ENCODE assay signal across 9 mouse cellular contexts in genomic region chr17:5997380-5998234, GRCm38 (mm10). TPM values are rescaled to one million over a fixed set of nuclear protein-coding genes. Genes with fewer than 3 reads are reported as not detected.
DNase-seq lines count a peak whose midpoint lies in the region; ATAC-seq and TF ChIP-seq lines count a peak whose summit lies in the region.
"Had no signal": no experiment of that assay in that cellular context is flagged by ENCODE, and none has a peak within 500 bp of the region (broad histone marks: within the 10 kb centered on the region; RNA-seq: fewer than 3 reads in every experiment).

No protein-coding gene starts in this region.

- H3K9me3 ChIP-seq in kidney, postnatal 0 days (replicated peaks; ENCODE audit: low read length) = no peaks in the 10 kb centered on the region
- no peaks in the 10 kb centered on the region for H3K9me3 ChIP-seq in midbrain, embryonic 14.5 days (ENCODE audit: control insufficient read depth, low read length)
- H3K9me3 ChIP-seq: limb, embryonic 10.5 days had no signal

- H3K9ac ChIP-seq in kidney, postnatal 0 days (ENCODE audit: low read depth, low read length) = no peak overlapping the region
- no peak overlapping the region for H3K9ac ChIP-seq in midbrain, embryonic 14.5 days (replicated peaks; ENCODE audit: low read length)

- 0 out of 2 replicates have a peak, but pooled peaks have one; percentile 19 for ATAC-seq in kidney, postnatal 0 days (replicated peaks; ENCODE audit: low FRiP score, low read depth)
- ATAC-seq in midbrain, embryonic 14.5 days (ENCODE audit: low FRiP score, low TSS enrichment) = no peak

- H3K27ac ChIP-seq in kidney, postnatal 0 days = no peak overlapping the region
- no peak overlapping the region for H3K27ac ChIP-seq in midbrain, embryonic 14.5 days (replicated peaks; ENCODE audit: low read depth, low read length)
- H3K27ac ChIP-seq: limb, embryonic 10.5 days had no signal

- DNase-seq in kidney, postnatal 0 days (ENCODE audit: low spot score) = no peak
- no peak for DNase-seq in kidney, postnatal 4 days
- DNase-seq in brain, adult 2 months (ENCODE audit: low read depth, low spot score) = peak; percentile 93
- peak; percentile 73 for DNase-seq in heart, adult 8-10 months (ENCODE audit: low spot score)
- DNase-seq in lung, postnatal 36 days = peak; percentile 50
- no peak for DNase-seq in retina, embryonic 14.5 days (ENCODE audit: low spot score)
- DNase-seq in layer of hippocampus, postnatal 10 days (ENCODE audit: low spot score in 2 of 2) = no peak
- DNase-seq in midbrain, embryonic 14.5 days = no peak

- no peak overlapping the region for H3K4me2 ChIP-seq in kidney, postnatal 0 days (ENCODE audit: low read length)
- no peak overlapping the region for H3K4me2 ChIP-seq in midbrain, embryonic 14.5 days (ENCODE audit: low read length)

- 56% methylated on average over 16 of the region's 16 CpGs for WGBS in kidney, postnatal 0 days
- 78% methylated on average over 16 of the region's 16 CpGs for WGBS in midbrain, embryonic 14.5 days

- H3K27me3 ChIP-seq in kidney, postnatal 0 days (ENCODE audit: insufficient read depth, low read length) = no peaks in the 10 kb centered on the region
- H3K27me3 ChIP-seq in midbrain, embryonic 14.5 days (ENCODE audit: control insufficient read depth, insufficient read depth, low read length) = no peaks in the 10 kb centered on the region

- H3K36me3 ChIP-seq in kidney, postnatal 0 days (ENCODE audit: insufficient read depth, low read length) = no peaks in the 10 kb centered on the region
- H3K36me3 ChIP-seq in midbrain, embryonic 14.5 days (ENCODE audit: control insufficient read depth, insufficient read depth, low read length) = no peaks in the 10 kb centered on the region
- H3K36me3 ChIP-seq: limb, embryonic 10.5 days had no signal

- peaks cover 8% of the 10 kb centered on the region; the same call in 1 of the 2 replicates for H3K4me1 ChIP-seq in kidney, postnatal 0 days (replicated peaks; ENCODE audit: insufficient read depth, low read length)
- H3K4me1 ChIP-seq in midbrain, embryonic 14.5 days (ENCODE audit: control insufficient read depth, insufficient read depth, low read length) = no peaks in the 10 kb centered on the region

- TF ChIP-seq CTCF in kidney, postnatal 0 days (IDR thresholded peaks at IDR 0.05; ENCODE audit: low read depth) = no peak

- H3K4me3 ChIP-seq in kidney, postnatal 0 days (replicated peaks; ENCODE audit: low read depth, low read length) = no peak overlapping the region
- H3K4me3 ChIP-seq in midbrain, embryonic 14.5 days (replicated peaks; ENCODE audit: low read depth, low read length) = no peak overlapping the region
- H3K4me3 ChIP-seq: limb, embryonic 10.5 days had no signal

RNA-seq across cellular contexts. Expression of gene Synj2, which starts 56.5 kb away (rescaled TPM):
- polyA plus RNA-seq in kidney, postnatal 0 days (2015; fragmentation: Nextera tagmentation; extraction: Ambion mirVana) = 2.4 and 3.7 TPM in 2 replicates
- total RNA-seq in heart, adult 8-10 months (2022) = 10 to 100 TPM; 59.2 to 67.8 (median 64.1) TPM
- 10 to 100 TPM; 37.9 to 38.9 TPM for total RNA-seq in layer of hippocampus, postnatal 10 days (2021)
- 0.57 and 1.2 TPM in 2 replicates for polyA plus RNA-seq in midbrain, embryonic 14.5 days (2014; fragmentation: Nextera tagmentation; extraction: Ambion mirVana)

Comparison
In these comparisons a context has a peak if more than half of its experiments do, and no peak if none do; other contexts are left out.
1. DNase-seq: peak in brain, adult 2 months (single experiment), heart, adult 8-10 months (single experiment) and lung, postnatal 36 days (single experiment); none in kidney, postnatal 0 days (single experiment), kidney, postnatal 4 days (0 of 2), retina, embryonic 14.5 days (single experiment), layer of hippocampus, postnatal 10 days (0 of 2) and midbrain, embryonic 14.5 days (single experiment).